ENCODE assay signal across 8 mouse cellular contexts in genomic region chr2:119321771-119322586, GRCm38 (mm10). TPM values are rescaled to one million over a fixed set of nuclear protein-coding genes. Genes with fewer than 3 reads are reported as not detected.
DNase-seq lines count a peak whose midpoint lies in the region.

No protein-coding gene starts in this region.

- peak; percentile 18 for DNase-seq in adrenal gland, postnatal 10 days
- DNase-seq in adrenal gland, adult 2 months: no peak
- peak; percentile 57 for DNase-seq in R1 (ENCODE audit: low read depth, low spot score)
- peak; percentile 28 for DNase-seq in heart, postnatal 4 days
- DNase-seq in mesoderm, embryonic 11.5 days (ENCODE audit: low read depth, low spot score): peak; percentile 49
- DNase-seq in thymus, adult 18-20 months: no peak
- no peak for DNase-seq in cerebellum, postnatal 4 days (ENCODE audit: low spot score in 2 of 2)
- DNase-seq in adrenal gland, postnatal 36 days: no peak

RNA-seq across cellular contexts. Expression of gene Dll4, which starts 3.6 kb away (rescaled TPM):
- 10 to 100 TPM; 16.4 to 18.4 TPM for total RNA-seq in adrenal gland, postnatal 10 days (2021)
- 1 to 10 TPM; 5.8 to 9.8 TPM for total RNA-seq in adrenal gland, adult 2 months (2021)
- 14.9 and 16.0 TPM in 2 replicates for polyA plus RNA-seq in adrenal gland, adult 2 months (2012; rRNA removed)
- total RNA-seq in heart, postnatal 4 days (2021): 10 to 100 TPM; 19.7 to 20.8 TPM
- total RNA-seq in adrenal gland, postnatal 36 days (2021): 10 to 100 TPM in 1 of 2 experiments, 1 to 10 TPM in 1; 7.2 to 10.6 TPM

RNA-seq across cellular contexts. Expression of gene Chac1, which starts 29.1 kb away (rescaled TPM):
- 1 to 10 TPM; 2.4 to 5.8 TPM for total RNA-seq in adrenal gland, postnatal 10 days (2021)
- 10 to 100 TPM in 1 of 2 experiments, 1 to 10 TPM in 1; 3.1 to 28.4 TPM for total RNA-seq in adrenal gland, adult 2 months (2021)
- 12.8 and 21.4 TPM in 2 replicates for polyA plus RNA-seq in adrenal gland, adult 2 months (2012; rRNA removed)
- under 1 TPM; 0.43 to 0.81 TPM for total RNA-seq in heart, postnatal 4 days (2021)
- 1 to 10 TPM; 4.6 to 9.3 TPM for total RNA-seq in adrenal gland, postnatal 36 days (2021)

RNA-seq across cellular contexts. Expression of gene Vps18, which starts 33.4 kb away (rescaled TPM):
- 10 to 100 TPM; 16.0 to 17.7 TPM for total RNA-seq in adrenal gland, postnatal 10 days (2021)
- 10 to 100 TPM; 21.2 to 22.0 TPM for total RNA-seq in adrenal gland, adult 2 months (2021)
- 27.6 and 30.1 TPM in 2 replicates for polyA plus RNA-seq in adrenal gland, adult 2 months (2012; rRNA removed)
- total RNA-seq in heart, postnatal 4 days (2021): 10 to 100 TPM; 13.9 to 14.0 TPM
- total RNA-seq in adrenal gland, postnatal 36 days (2021): 10 to 100 TPM; 20.4 to 24.5 TPM

RNA-seq across cellular contexts. Expression of gene Rhov, which starts 50.9 kb away (rescaled TPM):
- total RNA-seq in adrenal gland, postnatal 10 days (2021): under 1 TPM; 0.27 to 0.36 TPM
- total RNA-seq in adrenal gland, adult 2 months (2021): 1 to 10 TPM in 1 of 2 experiments, under 1 TPM in 1; 0.23 to 2.2 TPM
- 0.34 and 0.91 TPM in 2 replicates for polyA plus RNA-seq in adrenal gland, adult 2 months (2012; rRNA removed)
- not detected for total RNA-seq in heart, postnatal 4 days (2021)
- under 1 TPM; 0.36 to 0.60 TPM for total RNA-seq in adrenal gland, postnatal 36 days (2021)

Comparison
In these comparisons a context has a peak if more than half of its experiments do, and no peak if none do; other contexts are left out.
1. DNase-seq: peak in adrenal gland, postnatal 10 days (single experiment), R1 (single experiment), heart, postnatal 4 days (single experiment) and mesoderm, embryonic 11.5 days (single experiment); none in adrenal gland, adult 2 months (single experiment), thymus, adult 18-20 months (0 of 2), cerebellum, postnatal 4 days (0 of 2) and adrenal gland, postnatal 36 days (0 of 2).